Mouse (Mus musculus) sigmoid colon, adult 10 weeks (tissue): ENCODE data around the gene R3hdml. TPM values are rescaled to one million over a fixed set of nuclear protein-coding genes. Genes with fewer than 3 reads are reported as not detected.

ENCODE experiments used
- polyA plus RNA-seq: library from polyadenylated mRNA; stranded (reverse); fragments of 350-450 nt; fragmentation: Illumina TruSeq; extraction: RNeasy Lipid Tissue Mini Kit (QIAGEN cat#74804); gene quantifications from one replicate; pipeline ENCODE4 v1.2.3, GENCODE M21; 2014; ENCODE audit warnings: low read depth, low replicate concordance

The R3hdml gene
- polyA plus RNA-seq, result not detected

GRCm38 (mm10) chr2:163492018-163492417, at the start of gene R3hdml:
TSS of gene R3hdml (plus strand) at chr2:163492318.

GRCm38 (mm10) chr2:163472466-163472851, 19.7 kb upstream of the R3hdml start, which contains the start of gene Fitm2:
TSS of gene Fitm2 (minus strand) at chr2:163472629.

GRCm38 (mm10) chr2:163506300-163507004, 14.3 kb downstream of the R3hdml start, which contains the start of gene Hnf4a:
TSS of gene Hnf4a (plus strand) at chr2:163506808.

Other genes starting within 250 kb of the R3hdml start
- gene Jph2, start 94.3 kb upstream of the R3hdml start, polyA plus RNA-seq, result 0.63 TPM
- 77.9 TPM for gene Oser1, start 67.6 kb upstream of the R3hdml start, polyA plus RNA-seq
- not detected for gene Gdap1l1, start 53.8 kb upstream of the R3hdml start, polyA plus RNA-seq
- gene Fitm2, start 19.7 kb upstream of the R3hdml start, polyA plus RNA-seq, result 8.3 TPM
- gene Hnf4a, start 14.5 kb downstream of the R3hdml start, polyA plus RNA-seq, result 152 TPM
- gene Ttpal, start 110.0 kb downstream of the R3hdml start, polyA plus RNA-seq, result 29.0 TPM
- gene Serinc3, start 152.8 kb downstream of the R3hdml start, polyA plus RNA-seq, result 687 TPM
- 26.8 TPM for gene Pkig, start 166.1 kb downstream of the R3hdml start, polyA plus RNA-seq